Mouse (Mus musculus) induced T-regulatory cell, adult 2 months (primary cell): ENCODE data around the gene Paqr4.

Experiments
- DNase-seq: peaks from one replicate; pipeline ENCODE4 v3.0.0-alpha.2; 2012; ENCODE audit warnings: low read depth

Paqr4 gene

GRCm38 (mm10) chr17:23748631-23749391 is 8.1 kb upstream of the Paqr4 start:
- DNase-seq: peak; percentile 92

- DNase-seq: peak; percentile 76
Measured at GRCm38 (mm10) chr17:23748026-23748425, 7.4 kb upstream of the Paqr4 start.

GRCm38 (mm10) chr17:23747471-23747870 is 6.8 kb upstream of the Paqr4 start:
- no peak for DNase-seq

- DNase-seq: no peak
Measured at GRCm38 (mm10) chr17:23746767-23747166, 6.1 kb upstream of the Paqr4 start.

- DNase-seq: peak; percentile 64
Measured at GRCm38 (mm10) chr17:23746311-23746710, 5.6 kb upstream of the Paqr4 start.

GRCm38 (mm10) chr17:23745301-23746251 is 4.9 kb upstream of the Paqr4 start, which contains the start of gene Kremen2:
TSS of gene Kremen2 (minus strand) at chr17:23745833.
- DNase-seq: peak; percentile 58

GRCm38 (mm10) chr17:23744651-23745050 is 4.0 kb upstream of the Paqr4 start:
- peak; percentile 21 for DNase-seq

GRCm38 (mm10) chr17:23744076-23744475 is 3.4 kb upstream of the Paqr4 start:
- peak; percentile 32 for DNase-seq

- DNase-seq: no peak
Measured at GRCm38 (mm10) chr17:23742941-23743340, 2.3 kb upstream of the Paqr4 start.

- peak; percentile 86 for DNase-seq
Measured at GRCm38 (mm10) chr17:23742210-23742793, 1.6 kb upstream of the Paqr4 start.

GRCm38 (mm10) chr17:23741359-23742209 is 917 bp upstream of the Paqr4 start:
- no peak for DNase-seq

- peak; percentile 94 for DNase-seq
Measured at GRCm38 (mm10) chr17:23740136-23740584, 507 bp downstream of the Paqr4 start.

- peak; percentile 42 for DNase-seq
Measured at GRCm38 (mm10) chr17:23739202-23740135, 1.2 kb downstream of the Paqr4 start.

GRCm38 (mm10) chr17:23738836-23739201 is 1.8 kb downstream of the Paqr4 start:
- DNase-seq: no peak

GRCm38 (mm10) chr17:23737493-23738445 is 2.9 kb downstream of the Paqr4 start:
- DNase-seq: peak; percentile 34

GRCm38 (mm10) chr17:23734341-23734740 is 6.3 kb downstream of the Paqr4 start:
- DNase-seq: no peak

- no peak for DNase-seq
Measured at GRCm38 (mm10) chr17:23730441-23730840, 10.2 kb downstream of the Paqr4 start.

- DNase-seq: no peak
Measured at GRCm38 (mm10) chr17:23726758-23727142, 13.9 kb downstream of the Paqr4 start.
